ENCODE assay signal across 8 mouse cellular contexts in the genomic region with DNA sequence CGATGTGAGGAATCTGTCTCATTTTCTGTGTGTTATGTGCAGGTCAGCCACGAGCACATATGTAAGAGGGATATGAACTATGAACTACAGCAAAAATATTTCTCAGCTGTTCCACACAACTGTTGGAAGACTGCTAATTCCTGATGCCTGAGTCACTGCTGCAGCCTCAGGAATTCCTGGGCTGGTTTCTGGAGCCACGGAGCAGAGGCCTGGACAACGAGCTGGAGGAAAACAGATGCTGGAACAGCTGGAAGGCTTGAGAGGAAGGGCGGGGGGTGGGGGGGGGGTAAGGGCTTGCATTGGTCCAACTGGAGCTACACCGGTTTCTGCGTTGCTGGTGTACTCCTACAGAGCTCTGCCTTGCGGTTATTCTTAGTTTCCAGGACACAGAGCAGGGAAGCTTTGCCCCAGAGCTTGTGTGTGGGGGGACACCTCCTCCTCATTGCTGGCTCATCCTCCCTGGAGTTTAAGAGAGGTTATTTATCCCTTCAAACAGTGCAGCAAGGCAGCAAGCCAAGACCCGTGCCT. TPM values are rescaled to one million over a fixed set of nuclear protein-coding genes. Genes with fewer than 3 reads are reported as not detected.
A peak's percentile ranks its signal among the peaks of the same experiment; 100 is the strongest.
DNase-seq lines count a peak whose midpoint lies in the region; ATAC-seq and TF ChIP-seq lines count a peak whose summit lies in the region.

No protein-coding gene starts in this region.

- no peak for ATAC-seq in midbrain, embryonic 13.5 days

- H3K27ac ChIP-seq in heart, embryonic 10.5 days, result peak overlapping the region; percentile 17; the same call in 1 of the 2 replicates
- no peak overlapping the region for H3K27ac ChIP-seq in midbrain, embryonic 13.5 days

- H3K36me3 ChIP-seq in heart, embryonic 10.5 days, result no peaks in the 10 kb centered on the region
- H3K36me3 ChIP-seq in midbrain, embryonic 13.5 days, result no peaks in the 10 kb centered on the region

- no peaks in the 10 kb centered on the region for H3K9me3 ChIP-seq in heart, embryonic 10.5 days
- no peaks in the 10 kb centered on the region for H3K9me3 ChIP-seq in midbrain, embryonic 13.5 days

- TF ChIP-seq CTCF in brain, embryonic 14.5 days (IDR thresholded peaks at IDR 0.05; ENCODE audit: borderline replicate concordance, extremely low read depth, insufficient read depth, insufficient read length), result no peak

- peaks cover 10% of the 10 kb centered on the region; the same call in 1 of the 2 replicates for H3K4me1 ChIP-seq in heart, embryonic 10.5 days
- H3K4me1 ChIP-seq in midbrain, embryonic 13.5 days (replicated peaks), result no peaks in the 10 kb centered on the region

- DNase-seq in adrenal gland, adult (ENCODE audit: inconsistent age in 2 of 2, low spot score in 1 of 2), result peak; percentile 59 to 78
- DNase-seq in adrenal gland, postnatal 4 days (ENCODE audit: low spot score in 2 of 2), result no peak
- DNase-seq in brain, embryonic 14.5 days (ENCODE audit: low read depth), result peak; percentile 23
- peak; percentile 91 for DNase-seq in heart, embryonic 10.5 days (ENCODE audit: low spot score)
- peak; percentile 49 to 50 for DNase-seq in kidney, postnatal 36 days
- peak; percentile 48 for DNase-seq in ovary, postnatal 10 days (ENCODE audit: low spot score)
- no peak for DNase-seq in cerebellum, adult 11-12 months

- no peaks in the 10 kb centered on the region for H3K27me3 ChIP-seq in heart, embryonic 10.5 days (ENCODE audit: insufficient read depth, poor library complexity, severe bottlenecking)
- no peaks in the 10 kb centered on the region for H3K27me3 ChIP-seq in midbrain, embryonic 13.5 days

- TF ChIP-seq POLR2A in brain, embryonic 14.5 days (IDR thresholded peaks at IDR 0.05; ENCODE audit: borderline replicate concordance, extremely low read depth, insufficient read depth, insufficient read length, poor library complexity, severe bottlenecking), result no peak

- H3K9ac ChIP-seq in midbrain, embryonic 13.5 days (replicated peaks), result no peak overlapping the region

- 23% methylated on average over 9 of the region's 9 CpGs for WGBS in heart, embryonic 10.5 days
- WGBS in midbrain, embryonic 13.5 days, result 38% methylated on average over 9 of the region's 9 CpGs

- H3K4me2 ChIP-seq in midbrain, embryonic 13.5 days (replicated peaks), result no peak overlapping the region

- H3K4me3 ChIP-seq in heart, embryonic 10.5 days, result no peak overlapping the region
- H3K4me3 ChIP-seq in midbrain, embryonic 13.5 days (replicated peaks), result no peak overlapping the region

RNA-seq across cellular contexts. Expression of a gene that starts 22.6 kb away (rescaled TPM):
- total RNA-seq in adrenal gland, postnatal 4 days (2021), result 100 to 1,000 TPM; 594 to 750 TPM
- polyA plus RNA-seq in brain, embryonic 14.5 days (2012; rRNA removed), result 2,021 and 2,994 TPM in 2 replicates
- 1,830 and 2,375 TPM in 2 replicates for polyA plus RNA-seq in heart, embryonic 10.5 days (2016; fragmentation: Nextera tagmentation; extraction: Ambion mirVana)
- polyA plus RNA-seq in midbrain, embryonic 13.5 days (2015; fragmentation: Nextera tagmentation; extraction: Ambion mirVana), result 4,994 and 5,054 TPM in 2 replicates

Comparison
In these comparisons a context has a peak if more than half of its experiments do, and no peak if none do; other contexts are left out.
1. DNase-seq: peak in adrenal gland, adult (2 of 2), brain, embryonic 14.5 days (single experiment), heart, embryonic 10.5 days (single experiment), kidney, postnatal 36 days (2 of 2) and ovary, postnatal 10 days (single experiment); none in adrenal gland, postnatal 4 days (0 of 2) and cerebellum, adult 11-12 months (single experiment).